Mouse (Mus musculus) brain, embryonic 14.5 days (tissue): Measurements from ENCODE around the gene Ctcf.

Source experiments
- CTCF ChIP-seq: fragments of 200-500 bp; IDR thresholded peaks from 2 replicates; pipeline ENCODE4 v1.5.1; 2012; ENCODE audit warnings: inconsistent platforms, mild to moderate bottlenecking, moderate library complexity, borderline replicate concordance; ENCODE audit not compliant: insufficient read depth, insufficient read length; ENCODE audit errors: extremely low read depth
- POLR2A ChIP-seq: fragments of 200-500 bp; IDR thresholded peaks from 2 replicates; pipeline ENCODE4 v1.6.1; 2012; ENCODE audit warnings: mild to moderate bottlenecking, inconsistent platforms, borderline replicate concordance; ENCODE audit not compliant: poor library complexity, insufficient read depth, insufficient read length, severe bottlenecking; ENCODE audit errors: extremely low read depth

- no peak for TF ChIP-seq CTCF
- no peak for TF ChIP-seq POLR2A
Observed at GRCm38 (mm10) chr8:105629337-105629736, 7.0 kb upstream of the Ctcf start.
